Mouse (Mus musculus): ENCODE results near the gene Gpc5. TPM values are rescaled to one million over a fixed set of nuclear protein-coding genes. Genes with fewer than 3 reads are reported as not detected.
A peak's percentile ranks its signal among the peaks of the same experiment; 100 is the strongest.

The Gpc5 gene
- 1.8 and 2.5 TPM in 2 replicates for polyA plus RNA-seq (2014; fragmentation: Nextera tagmentation; extraction: Ambion mirVana)

- DNase-seq (ENCODE audit: low spot score) (peak; percentile 94), ATAC-seq (ENCODE audit: insufficient number of reproducible peaks, low FRiP score, low TSS enrichment, low read depth) (peak; percentile 99)
- Histone ChIP-seq H3K4me2 (ENCODE audit: low read depth, severe bottlenecking) (peak within 1 kb of the TSS; percentile 97), H3K27ac (replicated peaks; ENCODE audit: low read depth, low read length) (no peak within 1 kb of the TSS), H3K27me3 (ENCODE audit: control insufficient read depth, insufficient read depth, low read length) (0 out of 2 replicates have a peak, but pooled peaks cover 5% of the 10 kb centered on the region), H3K9ac (ENCODE audit: low read length) (peak within 1 kb of the TSS; percentile 60), H3K4me1 (ENCODE audit: control insufficient read depth, insufficient read depth, low read length) (0 out of 2 replicates have a peak, but pooled peaks cover 3% of the 10 kb centered on the region), H3K36me3 (ENCODE audit: control insufficient read depth, insufficient read depth, low read length) (no peaks in the 10 kb centered on the region), H3K9me3 (ENCODE audit: control insufficient read depth, low read length) (no peaks in the 10 kb centered on the region), H3K4me3 (ENCODE audit: low read depth, low read length) (peak within 1 kb of the TSS; percentile 68)
- WGBS, result under 1% methylated on average over 31 of the region's 31 CpGs
Measured at GRCm38 (mm10) chr14:115092081-115092480, at the start of gene Gpc5. TSS of gene Gpc5 (plus strand) at chr14:115092215.

DNA sequence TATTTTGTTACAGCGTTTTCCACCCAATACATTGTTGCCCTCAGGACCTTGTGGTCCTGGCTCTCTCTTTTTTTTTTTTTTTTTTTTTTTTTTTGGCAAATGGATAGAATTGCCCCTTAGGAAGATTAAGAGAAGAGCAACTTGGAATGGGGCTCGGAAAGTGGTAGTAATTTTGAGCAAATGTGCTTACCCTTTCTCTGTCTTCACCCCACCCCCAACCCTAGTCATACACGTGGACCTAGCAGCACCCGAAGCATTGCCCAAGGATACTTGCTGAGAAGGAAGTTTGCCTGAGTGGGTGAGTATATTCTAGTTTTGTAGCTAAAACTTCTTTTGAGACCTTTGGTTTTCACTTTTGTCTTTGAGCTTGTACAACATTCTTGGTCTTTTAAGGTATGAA, 49.4 kb upstream of the Gpc5 start:
- peak; percentile 30 for DNase-seq (ENCODE audit: low spot score)
- peak overlapping the region; percentile 68 for H3K4me2 ChIP-seq (ENCODE audit: low read depth, severe bottlenecking)
- peaks cover 11% of the 10 kb centered on the region for H3K36me3 ChIP-seq (ENCODE audit: control insufficient read depth, insufficient read depth, low read length)
- peak overlapping the region; percentile 84 for H3K4me3 ChIP-seq (ENCODE audit: low read depth, low read length)
- H3K27me3 ChIP-seq (ENCODE audit: control insufficient read depth, insufficient read depth, low read length), result no peaks in the 10 kb centered on the region
- no peaks in the 10 kb centered on the region for H3K9me3 ChIP-seq (ENCODE audit: control insufficient read depth, low read length)
- WGBS, result 1% methylated on average over 4 of the region's 4 CpGs
- H3K9ac ChIP-seq (ENCODE audit: low read length), result peak overlapping the region; percentile 100
- H3K4me1 ChIP-seq (ENCODE audit: control insufficient read depth, insufficient read depth, low read length), result peaks cover 3% of the 10 kb centered on the region; the same call in 1 of the 2 replicates
- no peak overlapping the region; the same call in 1 of the 2 replicates for H3K27ac ChIP-seq (replicated peaks; ENCODE audit: low read depth, low read length)
- no peak for ATAC-seq (ENCODE audit: insufficient number of reproducible peaks, low FRiP score, low TSS enrichment, low read depth)

- Histone ChIP-seq H3K4me1 (ENCODE audit: control insufficient read depth, insufficient read depth, low read length) (peaks cover 3% of the 10 kb centered on the region; the same call in 1 of the 2 replicates), H3K9me3 (ENCODE audit: control insufficient read depth, low read length) (no peaks in the 10 kb centered on the region), H3K36me3 (ENCODE audit: control insufficient read depth, insufficient read depth, low read length) (peaks cover 11% of the 10 kb centered on the region), H3K27me3 (ENCODE audit: control insufficient read depth, insufficient read depth, low read length) (no peaks in the 10 kb centered on the region), H3K4me3 (ENCODE audit: low read depth, low read length) (no peak overlapping the region), H3K4me2 (ENCODE audit: low read depth, severe bottlenecking) (peak overlapping the region; percentile 68; the same call in 1 of the 2 replicates), H3K27ac (replicated peaks; ENCODE audit: low read depth, low read length) (no peak overlapping the region), H3K9ac (ENCODE audit: low read length) (no peak overlapping the region)
- ATAC-seq (ENCODE audit: insufficient number of reproducible peaks, low FRiP score, low TSS enrichment, low read depth), result no peak
- DNase-seq (ENCODE audit: low spot score), result no peak
- 76% methylated on average over 5 of the region's 5 CpGs for WGBS
Measured at GRCm38 (mm10) chr14:115044016-115044415, 48.0 kb upstream of the Gpc5 start.

DNA sequence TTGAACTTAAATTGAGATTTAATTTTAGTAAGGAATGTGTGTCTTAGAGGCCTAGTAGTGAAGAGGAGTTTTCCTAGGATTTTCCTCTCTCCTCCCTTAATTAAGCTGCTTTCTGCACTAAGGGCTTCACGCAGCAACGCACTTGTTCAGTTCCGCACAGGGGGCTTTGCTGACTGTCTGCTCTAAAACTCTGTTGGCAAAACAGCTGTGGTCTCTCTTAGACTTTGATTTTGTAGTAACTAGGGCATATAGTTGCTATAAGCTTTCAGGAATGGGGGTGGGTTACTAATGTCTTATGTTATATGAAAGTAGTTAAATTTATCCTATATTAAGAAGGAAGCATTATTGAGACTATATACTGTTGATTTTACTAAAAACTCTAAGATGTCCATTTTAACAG, 46.3 kb upstream of the Gpc5 start:
- Histone ChIP-seq H3K4me1 (ENCODE audit: control insufficient read depth, insufficient read depth, low read length) (peaks cover 3% of the 10 kb centered on the region; the same call in 1 of the 2 replicates), H3K4me2 (ENCODE audit: low read depth, severe bottlenecking) (no peak overlapping the region), H3K9me3 (ENCODE audit: control insufficient read depth, low read length) (no peaks in the 10 kb centered on the region), H3K36me3 (ENCODE audit: control insufficient read depth, insufficient read depth, low read length) (peaks cover 11% of the 10 kb centered on the region), H3K9ac (ENCODE audit: low read length) (no peak overlapping the region), H3K4me3 (ENCODE audit: low read depth, low read length) (no peak overlapping the region), H3K27me3 (ENCODE audit: control insufficient read depth, insufficient read depth, low read length) (no peaks in the 10 kb centered on the region), H3K27ac (replicated peaks; ENCODE audit: low read depth, low read length) (no peak overlapping the region)
- 90% methylated on average over 3 of the region's 3 CpGs for WGBS
- ATAC-seq (ENCODE audit: insufficient number of reproducible peaks, low FRiP score, low TSS enrichment, low read depth) (no peak), DNase-seq (ENCODE audit: low spot score) (no peak)

GRCm38 (mm10) chr14:115047316-115047715, 44.7 kb upstream of the Gpc5 start:
- DNase-seq (ENCODE audit: low spot score), result no peak
- no peak for ATAC-seq (ENCODE audit: insufficient number of reproducible peaks, low FRiP score, low TSS enrichment, low read depth)
- H3K36me3 ChIP-seq (ENCODE audit: control insufficient read depth, insufficient read depth, low read length), result peaks cover 11% of the 10 kb centered on the region
- no peaks in the 10 kb centered on the region for H3K9me3 ChIP-seq (ENCODE audit: control insufficient read depth, low read length)
- H3K27ac ChIP-seq (replicated peaks; ENCODE audit: low read depth, low read length), result no peak overlapping the region
- H3K9ac ChIP-seq (ENCODE audit: low read length), result no peak overlapping the region
- WGBS, result 86% methylated on average over 3 of the region's 3 CpGs
- H3K4me2 ChIP-seq (ENCODE audit: low read depth, severe bottlenecking), result no peak overlapping the region
- no peak overlapping the region for H3K4me3 ChIP-seq (ENCODE audit: low read depth, low read length)
- peaks cover 3% of the 10 kb centered on the region; the same call in 1 of the 2 replicates for H3K4me1 ChIP-seq (ENCODE audit: control insufficient read depth, insufficient read depth, low read length)
- H3K27me3 ChIP-seq (ENCODE audit: control insufficient read depth, insufficient read depth, low read length), result no peaks in the 10 kb centered on the region

- no peaks in the 10 kb centered on the region for H3K27me3 ChIP-seq (ENCODE audit: control insufficient read depth, insufficient read depth, low read length)
- no peak overlapping the region for H3K9ac ChIP-seq (ENCODE audit: low read length)
- no peaks in the 10 kb centered on the region for H3K9me3 ChIP-seq (ENCODE audit: control insufficient read depth, low read length)
- no peak for ATAC-seq (ENCODE audit: insufficient number of reproducible peaks, low FRiP score, low TSS enrichment, low read depth)
- H3K4me2 ChIP-seq (ENCODE audit: low read depth, severe bottlenecking), result no peak overlapping the region
- peaks cover 11% of the 10 kb centered on the region for H3K36me3 ChIP-seq (ENCODE audit: control insufficient read depth, insufficient read depth, low read length)
- H3K4me1 ChIP-seq (ENCODE audit: control insufficient read depth, insufficient read depth, low read length), result peaks cover 3% of the 10 kb centered on the region; the same call in 1 of the 2 replicates
- no peak for DNase-seq (ENCODE audit: low spot score)
- H3K4me3 ChIP-seq (ENCODE audit: low read depth, low read length), result no peak overlapping the region
- no peak overlapping the region for H3K27ac ChIP-seq (replicated peaks; ENCODE audit: low read depth, low read length)
- WGBS, result 60% methylated on average over 5 of the region's 5 CpGs
Measured at GRCm38 (mm10) chr14:115047990-115048862, 43.8 kb upstream of the Gpc5 start.

DNA sequence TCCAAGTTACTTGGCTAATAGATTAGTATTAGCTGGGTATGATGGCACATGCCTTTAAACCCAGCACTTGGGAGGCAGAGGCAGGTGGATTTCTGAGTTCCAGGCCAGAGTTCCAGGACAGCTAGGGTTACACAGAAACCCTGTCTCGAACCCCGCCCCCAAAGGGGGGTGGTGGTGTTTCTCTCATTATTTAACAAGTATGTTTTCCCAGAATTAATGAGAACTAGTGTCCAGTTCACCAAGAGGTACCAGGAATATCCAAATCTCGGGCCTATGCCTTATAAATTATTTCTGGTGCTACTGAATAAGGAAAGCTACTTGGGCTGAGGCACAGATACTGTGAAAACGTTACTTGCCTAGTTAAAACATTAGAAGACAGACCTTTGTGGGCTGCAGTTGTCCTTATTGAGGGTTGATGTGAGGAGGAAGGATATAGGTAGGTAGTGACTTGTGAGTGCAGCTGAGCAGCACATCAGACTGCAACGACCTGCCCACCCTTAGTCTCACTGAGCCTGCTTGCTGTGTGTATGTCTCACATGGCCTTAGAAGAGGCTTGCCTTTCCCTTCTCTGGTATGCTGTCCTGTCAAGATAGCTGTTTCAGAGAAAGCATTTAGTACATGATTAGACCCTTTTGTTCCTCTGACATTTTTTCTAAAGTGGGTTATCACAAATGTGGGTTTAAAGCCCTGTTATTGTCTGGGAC, 43.0 kb upstream of the Gpc5 start:
- H3K9ac ChIP-seq (ENCODE audit: low read length), result no peak overlapping the region
- peak; percentile 39 for DNase-seq (ENCODE audit: low spot score)
- H3K4me3 ChIP-seq (ENCODE audit: low read depth, low read length), result no peak overlapping the region
- 28% methylated on average over 5 of the region's 5 CpGs for WGBS
- H3K4me2 ChIP-seq (ENCODE audit: low read depth, severe bottlenecking), result no peak overlapping the region
- no peak for ATAC-seq (ENCODE audit: insufficient number of reproducible peaks, low FRiP score, low TSS enrichment, low read depth)
- H3K36me3 ChIP-seq (ENCODE audit: control insufficient read depth, insufficient read depth, low read length), result peaks cover 11% of the 10 kb centered on the region
- no peaks in the 10 kb centered on the region for H3K27me3 ChIP-seq (ENCODE audit: control insufficient read depth, insufficient read depth, low read length)
- H3K27ac ChIP-seq (replicated peaks; ENCODE audit: low read depth, low read length), result no peak overlapping the region
- H3K4me1 ChIP-seq (ENCODE audit: control insufficient read depth, insufficient read depth, low read length), result no peaks in the 10 kb centered on the region
- no peaks in the 10 kb centered on the region for H3K9me3 ChIP-seq (ENCODE audit: control insufficient read depth, low read length)

DNA sequence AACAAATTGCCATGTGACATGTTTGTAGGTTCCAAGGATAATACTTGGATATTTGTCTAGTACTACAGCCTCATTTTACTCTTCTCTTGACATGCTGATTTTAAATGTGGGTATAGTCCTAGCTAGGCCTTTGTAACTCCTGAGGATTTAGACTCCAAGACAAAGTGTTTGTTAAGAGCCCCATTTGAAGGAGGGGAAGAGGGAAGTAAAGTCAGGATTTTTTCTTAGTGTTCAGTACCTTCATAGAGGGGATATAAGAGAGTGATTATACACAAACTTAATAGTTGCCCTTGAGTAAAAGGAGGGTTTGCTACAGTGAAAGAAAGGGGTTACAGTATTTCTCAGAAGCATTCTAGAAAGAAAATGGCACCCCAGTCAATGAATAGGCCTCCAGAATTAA, 42.2 kb upstream of the Gpc5 start:
- Histone ChIP-seq H3K36me3 (ENCODE audit: control insufficient read depth, insufficient read depth, low read length) (peaks cover 11% of the 10 kb centered on the region), H3K4me3 (ENCODE audit: low read depth, low read length) (no peak overlapping the region), H3K9ac (ENCODE audit: low read length) (no peak overlapping the region), H3K27me3 (ENCODE audit: control insufficient read depth, insufficient read depth, low read length) (no peaks in the 10 kb centered on the region), H3K4me1 (ENCODE audit: control insufficient read depth, insufficient read depth, low read length) (no peaks in the 10 kb centered on the region), H3K4me2 (ENCODE audit: low read depth, severe bottlenecking) (no peak overlapping the region), H3K27ac (replicated peaks; ENCODE audit: low read depth, low read length) (no peak overlapping the region), H3K9me3 (ENCODE audit: control insufficient read depth, low read length) (no peaks in the 10 kb centered on the region)
- no peak for ATAC-seq (ENCODE audit: insufficient number of reproducible peaks, low FRiP score, low TSS enrichment, low read depth)
- no peak for DNase-seq (ENCODE audit: low spot score)
